Mouse (Mus musculus) CH12.LX (cell line): ENCODE measurements around the gene Dclk1.

Experiments
- CHD1 ChIP-seq: IDR thresholded peaks from 2 replicates; pipeline ENCODE4 v1.6.1; 2012; ENCODE audit warnings: low read depth, low read length, improper control_type of control experiment, inconsistent platforms
- CHD2 ChIP-seq: IDR thresholded peaks from 2 replicates; pipeline ENCODE4 v1.6.1; 2011; ENCODE audit warnings: low read length, improper control_type of control experiment
- CTCF ChIP-seq, 2 experiments: IDR thresholded peaks in 1 of 2; conservative IDR thresholded peaks in 1 of 2; 2 replicates each; pipeline ENCODE4 v1.5.1; 2011 to 2012; ENCODE audit warnings: low read depth in 2 of 2, low read length in 2 of 2, improper control_type of control experiment in 1 of 2, inconsistent platforms in 1 of 2, mild to moderate bottlenecking in 1 of 2, moderate library complexity in 1 of 2
- E2F4 ChIP-seq: IDR thresholded peaks from 2 replicates; pipeline ENCODE4 v1.6.1; 2011; ENCODE audit warnings: low read depth, low read length, improper control_type of control experiment; ENCODE audit not compliant: insufficient replicate concordance
- ELF1 ChIP-seq: IDR thresholded peaks from 2 replicates; pipeline ENCODE4 v1.6.1; 2014; ENCODE audit warnings: low read depth, mild to moderate bottlenecking, inconsistent platforms, low read length, improper control_type of control experiment
- MXI1 ChIP-seq: IDR thresholded peaks from 2 replicates; pipeline ENCODE4 v1.6.1; 2011; ENCODE audit warnings: mild to moderate bottlenecking, low read depth, low read length, improper control_type of control experiment
- MYC ChIP-seq: IDR thresholded peaks from 2 replicates; pipeline ENCODE4 v1.6.1; 2011; ENCODE audit warnings: low read depth, mild to moderate bottlenecking, improper control_type of control experiment, low read length
- NELFE ChIP-seq: IDR thresholded peaks from 2 replicates; pipeline ENCODE4 v1.6.1; 2011; ENCODE audit warnings: low read depth, low read length, improper control_type of control experiment
- POLR2A ChIP-seq: IDR thresholded peaks from 2 replicates; pipeline ENCODE4 v1.6.1; 2011; ENCODE audit warnings: low read depth, mild to moderate bottlenecking, improper control_type of control experiment, low read length
- RAD21 ChIP-seq: IDR thresholded peaks from 2 replicates; pipeline ENCODE4 v1.6.1; 2011; ENCODE audit warnings: low read depth, mild to moderate bottlenecking, low read length, improper control_type of control experiment, moderate library complexity
- RCOR1 ChIP-seq: conservative IDR thresholded peaks from 2 replicates; pipeline ENCODE4 v1.6.1; 2012; ENCODE audit warnings: low read depth, mild to moderate bottlenecking, inconsistent platforms, low read length, improper control_type of control experiment
- ZMIZ1 ChIP-seq: IDR thresholded peaks from 2 replicates; pipeline ENCODE4 v1.6.1; 2012; ENCODE audit warnings: low read depth, mild to moderate bottlenecking, inconsistent platforms, low read length, improper control_type of control experiment

DNA sequence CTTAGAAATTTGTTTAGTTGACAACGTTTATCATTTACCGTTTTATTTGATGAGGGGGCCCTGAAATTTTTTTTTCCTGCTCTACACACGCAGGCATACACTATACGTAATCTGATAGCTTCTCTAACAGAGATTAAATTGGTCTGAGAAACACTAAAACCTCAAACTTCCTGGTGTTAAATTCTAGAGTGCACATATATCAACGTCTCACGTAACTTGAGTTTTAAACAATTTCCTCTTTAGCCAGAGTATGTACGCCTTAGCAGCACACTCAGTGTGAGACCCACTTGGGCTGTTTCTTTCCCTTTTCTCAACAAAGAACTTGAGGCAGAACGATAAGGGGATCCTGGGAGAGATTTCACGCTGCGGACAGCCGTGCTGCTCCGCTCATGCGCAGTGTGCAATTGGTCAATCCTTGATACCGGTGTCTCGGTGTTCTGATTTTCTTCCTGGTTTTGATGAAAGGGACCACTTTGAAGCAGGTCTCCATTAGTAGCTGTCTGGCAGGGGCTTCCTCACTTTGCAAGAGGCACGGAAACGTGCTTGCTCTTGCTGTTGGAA is 275.4 kb downstream of the Dclk1 start:
- TF ChIP-seq E2F4 (no peak), RCOR1 (no peak), CHD2 (no peak), ELF1 (no peak), MXI1 (no peak), POLR2A (no peak), CTCF (conservative IDR thresholded peaks at IDR 0.05 in 1 of 2, IDR thresholded peaks at IDR 0.05 in 1 of 2; ENCODE audit: low read depth in 2 of 2, low read length in 2 of 2) (no peak), CHD1 (no peak), NELFE (no peak), ZMIZ1 (no peak), MYC (no peak), RAD21 (no peak)
